Mouse (Mus musculus): ENCODE measurements at regions not wholly inside any gene's neighbourhood (a gene's known extent, or its start where the extent isn't known, plus 50 kb on each side); places are given as distances from the start of the nearest gene placed in this dataset.

DNA sequence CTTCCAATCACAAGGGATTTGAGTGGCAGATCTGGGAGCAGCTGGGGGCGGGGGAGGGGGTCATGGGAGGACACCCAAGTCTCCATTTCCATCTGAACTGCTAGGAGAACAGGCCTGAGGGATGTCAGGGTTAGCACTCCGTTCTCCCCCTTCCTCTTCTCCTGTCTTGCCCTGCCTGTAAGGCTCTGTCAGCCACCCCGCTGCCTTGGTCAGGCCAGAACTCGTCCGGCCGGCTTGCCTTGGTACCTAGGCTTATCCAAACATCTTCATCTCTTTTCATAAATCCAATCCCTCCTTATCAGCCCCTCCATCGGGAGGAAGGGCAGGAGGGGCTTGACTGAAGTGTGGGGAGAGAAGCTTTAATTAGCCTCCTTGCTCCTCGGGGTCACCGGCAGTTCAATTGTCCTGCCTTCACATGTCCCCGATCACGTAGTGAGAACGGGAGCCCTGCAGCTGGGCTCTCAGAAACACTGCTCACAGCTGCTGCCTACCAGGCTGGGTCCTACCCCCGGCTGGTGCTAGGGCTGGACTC, 208.0 kb downstream of the Sox9 start:
- Histone ChIP-seq H3ac (ENCODE audit: control insufficient read depth, insufficient read length) (no peak overlapping the region), H3K36me3 (ENCODE audit: control insufficient read depth, insufficient read depth) (no peaks in the 10 kb centered on the region), H3K4me3 (no peak overlapping the region), H3K79me2 (ENCODE audit: control insufficient read depth, insufficient read depth) (no peaks in the 10 kb centered on the region), H3K27me3 (ENCODE audit: control insufficient read depth, insufficient read depth, insufficient read length) (no peaks in the 10 kb centered on the region), H3K4me2 (ENCODE audit: low read depth) (no peak overlapping the region)
- TF ChIP-seq MYOD1 (IDR thresholded peaks at IDR 0.05; ENCODE audit: control insufficient read depth in 1 of 3, insufficient read length in 2 of 3, low read depth in 2 of 3) (no peak), CEBPB (IDR thresholded peaks at IDR 0.05; ENCODE audit: insufficient read depth, poor library complexity, severe bottlenecking) (no peak), SRF (IDR thresholded peaks at IDR 0.05; ENCODE audit: control insufficient read depth, insufficient read length, low read depth) (no peak), E2F4 (IDR thresholded peaks at IDR 0.05; ENCODE audit: insufficient read depth) (no peak), MAX (IDR thresholded peaks at IDR 0.05; ENCODE audit: low read depth) (no peak), TCF12 (IDR thresholded peaks at IDR 0.05; ENCODE audit: insufficient read depth, poor library complexity, severe bottlenecking) (no peak), POLR2A (IDR thresholded peaks at IDR 0.05; ENCODE audit: insufficient read length, low read depth) (no peak), MYOG (IDR thresholded peaks at IDR 0.05; ENCODE audit: control insufficient read depth in 1 of 3, insufficient read depth in 1 of 3, insufficient read length in 2 of 3, low read depth in 2 of 3) (no peak), TCF3 (IDR thresholded peaks at IDR 0.05; ENCODE audit: insufficient read length, low read depth) (no peak), USF1 (IDR thresholded peaks at IDR 0.05; ENCODE audit: low read depth) (no peak), REST (IDR thresholded peaks at IDR 0.05; ENCODE audit: insufficient read depth, insufficient read length) (no peak)

DNA sequence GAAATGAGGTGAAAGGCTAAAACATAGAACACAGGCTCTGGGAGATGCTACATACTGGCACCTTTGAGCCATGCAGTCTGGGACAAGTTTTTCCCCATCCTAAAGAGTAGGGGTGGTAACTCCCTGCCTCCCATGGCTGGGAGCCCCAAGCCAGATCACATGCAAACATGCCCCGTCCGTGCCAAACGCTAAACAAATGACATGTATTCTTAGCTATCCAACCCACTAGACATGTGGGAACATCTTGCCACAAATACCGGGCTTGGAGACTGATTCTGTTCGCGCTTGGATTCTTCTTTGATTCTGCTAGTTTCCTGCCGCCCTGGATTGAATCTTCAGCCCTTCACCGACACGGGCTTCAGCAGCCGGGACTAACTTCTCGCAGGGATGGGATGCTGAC, 208.7 kb downstream of the Sox9 start:
- H3ac ChIP-seq (ENCODE audit: control insufficient read depth, insufficient read length), result no peak overlapping the region
- H3K79me2 ChIP-seq (ENCODE audit: control insufficient read depth, insufficient read depth), result no peaks in the 10 kb centered on the region
- H3K36me3 ChIP-seq (ENCODE audit: control insufficient read depth, insufficient read depth), result no peaks in the 10 kb centered on the region

DNA sequence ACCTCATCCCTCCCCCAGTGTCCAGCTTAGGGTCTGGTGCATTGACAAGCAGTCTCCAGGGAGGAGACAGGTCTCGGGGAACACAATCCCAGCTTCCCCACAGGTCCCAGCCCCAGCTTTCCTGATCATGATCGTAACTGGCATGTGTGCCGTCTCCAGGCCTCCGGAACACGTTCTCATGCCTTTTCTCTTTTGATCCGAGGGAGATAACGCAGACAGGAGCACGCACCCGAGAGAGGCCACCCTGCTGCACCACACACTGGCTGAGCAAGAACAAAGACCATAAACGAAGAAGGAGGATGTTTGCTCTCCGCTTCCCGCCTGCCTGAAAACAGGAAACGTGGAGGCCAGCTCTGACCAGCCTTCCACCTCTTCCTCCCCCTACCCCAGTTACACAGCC, 209.8 kb downstream of the Sox9 start:
- Histone ChIP-seq H3ac (ENCODE audit: control insufficient read depth, insufficient read length) (no peak overlapping the region), H3K4me3 (no peak overlapping the region), H3K36me3 (ENCODE audit: control insufficient read depth, insufficient read depth) (no peaks in the 10 kb centered on the region), H3K4me2 (ENCODE audit: low read depth) (no peak overlapping the region), H3K27me3 (ENCODE audit: control insufficient read depth, insufficient read depth, insufficient read length) (no peaks in the 10 kb centered on the region), H3K79me2 (ENCODE audit: control insufficient read depth, insufficient read depth) (no peaks in the 10 kb centered on the region)
- TF ChIP-seq MYOG (IDR thresholded peaks at IDR 0.05; ENCODE audit: control insufficient read depth in 1 of 3, insufficient read depth in 1 of 3, insufficient read length in 2 of 3, low read depth in 2 of 3) (no peak), MAX (IDR thresholded peaks at IDR 0.05; ENCODE audit: low read depth) (no peak), USF1 (IDR thresholded peaks at IDR 0.05; ENCODE audit: low read depth) (no peak), POLR2AphosphoS2 (IDR thresholded peaks at IDR 0.05; ENCODE audit: insufficient read length, low read depth) (no peak), SRF (IDR thresholded peaks at IDR 0.05; ENCODE audit: control insufficient read depth, insufficient read length, low read depth) (no peak), REST (IDR thresholded peaks at IDR 0.05; ENCODE audit: insufficient read depth, insufficient read length) (no peak), TCF3 (IDR thresholded peaks at IDR 0.05; ENCODE audit: insufficient read length, low read depth) (no peak), POLR2A (IDR thresholded peaks at IDR 0.05; ENCODE audit: insufficient read length, low read depth) (no peak), TCF12 (IDR thresholded peaks at IDR 0.05; ENCODE audit: insufficient read depth, poor library complexity, severe bottlenecking) (no peak), MYOD1 (IDR thresholded peaks at IDR 0.05; ENCODE audit: control insufficient read depth in 1 of 3, insufficient read length in 2 of 3, low read depth in 2 of 3) (no peak), CEBPB (IDR thresholded peaks at IDR 0.05; ENCODE audit: insufficient read depth, poor library complexity, severe bottlenecking) (no peak), E2F4 (IDR thresholded peaks at IDR 0.05; ENCODE audit: insufficient read depth) (no peak)

More for the DNA sequence above, 208.7 kb downstream of the Sox9 start:
- Histone ChIP-seq H3K4me3 (no peak overlapping the region), H3K4me2 (ENCODE audit: low read depth) (no peak overlapping the region), H3K27me3 (ENCODE audit: control insufficient read depth, insufficient read depth, insufficient read length) (no peaks in the 10 kb centered on the region)
- TF ChIP-seq E2F4 (IDR thresholded peaks at IDR 0.05; ENCODE audit: insufficient read depth) (no peak), MAX (IDR thresholded peaks at IDR 0.05; ENCODE audit: low read depth) (no peak), TCF3 (IDR thresholded peaks at IDR 0.05; ENCODE audit: insufficient read length, low read depth) (no peak), POLR2A (IDR thresholded peaks at IDR 0.05; ENCODE audit: insufficient read length, low read depth) (no peak), REST (IDR thresholded peaks at IDR 0.05; ENCODE audit: insufficient read depth, insufficient read length) (no peak), USF1 (IDR thresholded peaks at IDR 0.05; ENCODE audit: low read depth) (no peak), MYOD1 (IDR thresholded peaks at IDR 0.05; ENCODE audit: control insufficient read depth in 1 of 3, insufficient read length in 2 of 3, low read depth in 2 of 3) (no peak), MYOG (IDR thresholded peaks at IDR 0.05; ENCODE audit: control insufficient read depth in 1 of 3, insufficient read depth in 1 of 3, insufficient read length in 2 of 3, low read depth in 2 of 3) (no peak), SRF (IDR thresholded peaks at IDR 0.05; ENCODE audit: control insufficient read depth, insufficient read length, low read depth) (no peak), TCF12 (IDR thresholded peaks at IDR 0.05; ENCODE audit: insufficient read depth, poor library complexity, severe bottlenecking) (no peak)

DNA sequence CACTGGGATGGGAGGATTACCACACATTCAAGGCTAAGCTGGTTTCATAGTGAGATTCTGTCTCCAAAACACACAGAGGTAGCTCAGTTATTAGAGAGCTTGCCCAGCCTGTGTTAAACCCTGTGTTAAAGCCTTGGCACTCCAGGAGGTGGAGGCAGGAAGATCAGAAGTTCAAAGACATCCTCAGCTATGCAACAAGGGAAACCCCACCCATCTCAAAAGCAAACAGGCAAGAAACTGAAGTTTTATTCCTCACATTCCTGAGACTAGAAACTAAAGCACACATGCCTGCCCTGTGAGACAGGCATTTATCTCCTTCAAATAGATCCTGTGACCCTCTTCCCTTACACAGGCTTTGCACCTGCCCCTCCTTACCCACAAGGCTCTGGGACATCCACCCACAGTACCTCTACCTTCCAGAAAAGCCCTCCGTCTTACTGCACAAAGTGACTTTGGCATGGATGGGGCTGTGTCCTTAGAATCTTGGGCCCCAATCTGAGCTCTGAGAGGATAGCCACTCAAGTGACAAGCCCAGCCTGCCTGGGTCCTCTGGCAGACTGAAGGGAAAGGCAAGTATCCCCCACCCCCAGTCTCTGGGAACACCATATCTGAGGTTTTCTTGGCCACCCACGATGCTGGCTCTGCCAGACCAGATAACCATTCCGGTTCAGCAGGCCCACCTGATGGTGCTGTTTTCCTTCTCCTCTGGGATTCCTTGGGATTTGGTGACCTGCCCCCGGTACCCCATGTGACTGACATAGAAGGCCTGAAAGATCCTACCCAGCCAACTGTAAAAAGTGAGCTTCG, 217.0 kb downstream of the Sox9 start:
- H3K79me2 ChIP-seq (ENCODE audit: control insufficient read depth, insufficient read depth), result no peaks in the 10 kb centered on the region
- no peak overlapping the region for H3K4me3 ChIP-seq
- TF ChIP-seq REST (IDR thresholded peaks at IDR 0.05; ENCODE audit: insufficient read depth, insufficient read length), result no peak
- no peak for TF ChIP-seq MAX (IDR thresholded peaks at IDR 0.05; ENCODE audit: low read depth)
- TF ChIP-seq CEBPB (IDR thresholded peaks at IDR 0.05; ENCODE audit: insufficient read depth, poor library complexity, severe bottlenecking), result no peak
- no peak overlapping the region for H3K4me2 ChIP-seq (ENCODE audit: low read depth)
- H3K27me3 ChIP-seq (ENCODE audit: control insufficient read depth, insufficient read depth, insufficient read length), result no peaks in the 10 kb centered on the region
- no peak overlapping the region for H3ac ChIP-seq (ENCODE audit: control insufficient read depth, insufficient read length)
- H3K36me3 ChIP-seq (ENCODE audit: control insufficient read depth, insufficient read depth), result no peaks in the 10 kb centered on the region

Data from myocyte (in vitro differentiated cells).